Mouse (Mus musculus): Measurements from ENCODE around the gene Cox14.

- TF ChIP-seq CTCF (IDR thresholded peaks at IDR 0.05; ENCODE audit: control insufficient read depth, insufficient read depth, insufficient read length) (no peak), FOSL1 (IDR thresholded peaks at IDR 0.05; ENCODE audit: insufficient read depth, low read length, poor library complexity, severe bottlenecking) (no peak), MYOD1 (IDR thresholded peaks at IDR 0.05; ENCODE audit: control insufficient read depth, insufficient read length, low read depth) (no peak), CEBPB (IDR thresholded peaks at IDR 0.05; ENCODE audit: low read depth) (no peak), USF1 (IDR thresholded peaks at IDR 0.05; ENCODE audit: low read depth) (no peak)
These were observed 2.3 kb upstream of the Cox14 start for GRCm38 (mm10) chr15:99723120-99723514.

Data from C2C12 (cell line).